Mouse (Mus musculus): Measurements from ENCODE around the gene Kcnab1.

Gene Kcnab1

GRCm38 (mm10) chr3:65367944-65368343, 258.8 kb downstream of the Kcnab1 start:
- 80% methylated on average over 4 of the region's 4 CpGs for WGBS

DNA sequence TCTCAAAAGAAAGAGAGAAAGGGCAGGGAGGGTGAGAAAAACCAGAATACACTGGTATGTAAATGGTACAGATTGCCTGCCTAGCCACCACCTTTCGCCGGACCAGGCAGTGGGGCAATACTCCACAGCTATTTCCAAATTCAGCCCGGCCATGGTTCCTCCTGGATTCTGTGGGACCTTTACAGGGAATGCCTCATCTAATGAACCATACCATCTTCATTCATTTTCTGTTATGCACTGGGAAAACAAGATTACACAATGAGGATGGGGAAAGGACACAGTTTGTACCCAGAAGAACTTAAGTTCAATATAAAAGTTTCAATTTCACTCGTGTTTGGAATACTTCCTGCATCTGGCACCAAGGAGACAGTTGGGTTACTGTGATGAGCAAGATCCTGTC, 263.4 kb downstream of the Kcnab1 start:
- WGBS = 86% methylated on average over 4 of the region's 4 CpGs

DNA sequence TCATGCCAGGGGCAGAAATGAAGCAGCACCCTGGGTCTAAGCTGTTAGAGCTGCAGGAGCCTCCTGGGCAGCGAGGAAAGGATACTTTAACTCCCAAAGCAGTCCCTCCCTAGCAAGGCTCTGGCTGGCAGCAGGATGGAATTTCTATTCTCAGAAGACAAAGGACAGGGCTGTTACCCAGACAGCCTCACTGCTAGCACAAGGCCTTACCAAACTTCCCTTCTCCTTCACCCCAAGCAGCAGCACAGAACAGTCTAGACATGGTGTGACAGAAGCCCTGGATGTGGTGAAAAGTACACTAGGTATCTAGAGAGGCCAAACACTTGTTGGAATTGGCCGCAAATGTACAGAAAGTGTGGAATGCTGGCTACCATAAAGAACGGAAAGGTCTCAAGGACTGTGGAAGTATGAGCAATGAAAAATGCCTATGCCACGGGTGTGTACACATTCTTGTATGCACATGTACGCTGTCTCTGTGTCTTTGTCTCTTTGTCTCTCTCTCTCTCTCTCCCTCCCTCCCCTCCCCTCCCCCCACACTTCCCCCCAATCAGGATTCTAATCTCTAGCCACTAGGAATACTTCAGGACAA, 264.5 kb downstream of the Kcnab1 start:
- 81% methylated on average over 5 of the region's 5 CpGs for WGBS

GRCm38 (mm10) chr3:65374729-65375128, 265.5 kb downstream of the Kcnab1 start:
- 88% methylated on average over 3 of the region's 3 CpGs for WGBS

- 54% methylated on average over 4 of the region's 4 CpGs for WGBS
These were observed 270.8 kb downstream of the Kcnab1 start for GRCm38 (mm10) chr3:65379884-65380539.

DNA sequence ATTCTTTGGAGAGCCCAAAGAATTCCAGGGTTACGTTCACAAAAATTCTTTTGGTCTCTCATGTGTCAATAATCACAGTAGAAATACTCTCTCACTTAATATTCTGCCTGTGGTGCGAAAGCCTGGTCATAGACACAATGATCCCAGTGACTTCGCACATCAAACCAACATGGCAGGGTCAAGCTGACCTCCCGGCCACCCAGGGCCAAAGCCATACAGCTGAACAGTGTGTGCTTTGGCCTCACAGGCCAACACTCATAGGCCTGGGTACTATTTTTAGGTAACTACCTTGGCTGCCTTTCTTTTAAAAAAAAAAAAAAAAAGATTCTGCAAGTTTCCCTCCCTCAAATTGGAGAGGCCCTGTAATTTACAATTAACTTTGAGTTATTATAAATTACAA, 271.9 kb downstream of the Kcnab1 start:
- WGBS = 85% methylated on average over 4 of the region's 4 CpGs

- WGBS = 65% methylated on average over 3 of the region's 3 CpGs
These were observed 275.2 kb downstream of the Kcnab1 start for GRCm38 (mm10) chr3:65384431-65384830.

- 36% methylated on average over 6 of the region's 6 CpGs for WGBS
These were observed 282.1 kb downstream of the Kcnab1 start for GRCm38 (mm10) chr3:65391222-65391783.

- 1% methylated on average over 37 of the region's 37 CpGs for WGBS
These were observed 282.7 kb downstream of the Kcnab1 start for GRCm38 (mm10) chr3:65391784-65392420.

DNA sequence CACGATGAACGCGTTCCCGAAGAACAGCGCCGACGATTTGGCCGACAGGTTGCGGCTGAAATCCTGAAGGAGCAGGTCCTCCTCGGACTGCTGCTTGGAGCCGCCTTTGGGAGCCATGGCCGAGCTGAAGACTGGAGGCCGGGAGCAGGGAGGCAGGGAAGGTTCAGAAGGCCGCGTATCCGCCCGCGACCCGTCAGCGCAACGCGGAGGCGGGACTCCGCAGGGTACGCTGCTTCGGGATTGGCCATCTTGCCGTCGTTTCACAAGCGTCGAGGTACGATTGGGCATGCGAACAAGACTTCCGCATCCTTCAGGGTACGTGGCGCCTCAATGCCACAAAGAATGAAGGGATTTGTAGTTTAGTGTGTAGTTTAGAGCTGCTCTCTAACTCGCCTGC, 283.2 kb downstream of the Kcnab1 start, which contains the start of gene Ssr3:
TSS of gene Ssr3 (minus strand) at position 203 of the 397 bp plus-strand sequence.
- WGBS = under 1% methylated on average over 36 of the region's 36 CpGs

DNA sequence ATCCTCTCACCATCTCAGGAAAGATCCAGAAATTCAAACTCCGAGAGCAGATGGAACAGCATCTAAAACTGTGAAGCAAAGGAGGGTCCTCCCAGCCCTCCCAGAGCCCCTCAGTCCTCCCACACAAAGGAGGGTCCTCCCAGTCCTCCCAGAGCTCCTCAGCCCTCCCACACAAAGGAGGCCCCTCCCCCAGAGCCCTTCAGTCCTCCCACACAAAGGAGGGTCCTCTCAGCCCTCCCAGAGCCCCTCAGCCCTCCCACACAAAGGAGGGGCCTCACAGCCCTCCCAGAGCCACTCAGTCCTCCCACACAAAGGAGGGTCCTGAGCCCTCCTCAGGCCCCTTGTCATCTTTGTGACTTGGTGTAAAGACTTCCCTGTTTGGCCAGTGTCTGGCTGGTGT, 285.9 kb downstream of the Kcnab1 start:
- 92% methylated on average over 1 of the region's 1 CpGs for WGBS

- WGBS = 85% methylated on average over 4 of the region's 4 CpGs
These were observed 287.8 kb downstream of the Kcnab1 start for GRCm38 (mm10) chr3:65396835-65397504.

DNA sequence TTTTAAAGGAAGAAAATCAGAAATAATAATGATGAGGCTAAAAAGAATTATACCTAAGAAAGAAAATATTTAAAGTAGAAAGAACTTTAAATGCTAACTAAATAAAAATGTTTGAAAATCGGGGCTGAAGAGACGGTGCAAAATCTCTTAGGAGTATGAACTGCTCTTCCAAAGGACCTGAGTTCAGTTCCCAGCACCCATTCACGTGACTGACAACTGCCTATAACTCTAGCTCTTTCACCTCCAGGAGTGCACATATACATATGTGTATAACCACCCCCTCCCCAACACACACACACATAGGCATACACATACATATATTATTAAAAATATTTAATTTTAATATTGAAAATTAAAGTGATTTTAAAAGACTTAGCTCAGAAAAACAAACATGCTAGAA, 288.4 kb downstream of the Kcnab1 start:
- WGBS = 94% methylated on average over 3 of the region's 3 CpGs

- WGBS = 78% methylated on average over 4 of the region's 4 CpGs
These were observed 296.6 kb downstream of the Kcnab1 start for GRCm38 (mm10) chr3:65405781-65406180.

DNA sequence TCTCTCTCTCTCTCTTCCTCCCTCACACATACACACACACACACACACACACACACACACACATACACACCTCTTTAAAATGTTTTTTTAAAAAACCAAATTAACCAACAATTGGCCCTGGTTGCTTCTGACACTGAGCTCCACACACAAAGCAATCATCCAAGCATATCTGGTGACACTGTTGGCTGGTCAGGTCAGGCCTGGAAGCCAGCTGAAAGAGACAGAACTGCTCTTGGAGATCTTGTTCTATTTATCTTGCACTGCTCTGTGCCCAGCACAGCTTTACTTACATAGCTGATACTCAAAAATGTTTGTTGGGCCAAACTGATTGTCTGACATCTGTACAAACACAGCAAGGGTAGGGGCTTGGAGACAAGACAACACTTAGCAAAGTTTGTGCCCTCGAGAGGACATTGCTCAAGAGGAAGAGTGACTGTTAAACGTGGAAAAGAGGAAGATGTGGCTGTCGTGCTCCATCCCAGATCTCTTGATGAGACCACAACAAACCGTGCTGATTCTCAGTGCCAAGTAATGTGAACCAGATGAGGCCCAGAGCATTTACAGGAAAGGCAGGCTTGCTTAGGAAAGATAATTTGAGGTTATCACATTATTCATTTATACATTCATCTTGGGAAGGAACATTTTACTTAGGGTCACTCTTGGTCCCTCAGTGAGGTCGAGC, 308.9 kb downstream of the Kcnab1 start:
- WGBS = 84% methylated on average over 5 of the region's 5 CpGs

DNA sequence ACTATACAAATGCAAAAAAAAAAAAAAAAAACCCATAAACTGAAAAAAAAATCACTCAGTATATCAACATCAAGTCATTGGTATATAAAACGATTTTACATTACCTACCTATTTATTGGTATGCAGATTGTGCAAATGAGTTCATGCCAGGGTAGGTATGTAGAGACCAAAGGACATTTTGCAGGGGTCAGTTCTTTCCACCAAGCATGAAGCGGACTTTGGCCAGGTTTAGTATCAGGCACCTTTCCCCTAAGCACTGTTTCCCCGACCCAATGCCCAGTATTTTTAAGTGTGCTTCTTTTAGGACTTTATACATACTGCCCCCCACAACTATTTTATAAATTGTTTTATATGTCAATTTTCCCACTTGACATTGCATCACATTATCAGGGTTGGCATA, 310.5 kb downstream of the Kcnab1 start:
- 92% methylated on average over 3 of the region's 3 CpGs for WGBS
